Mouse (Mus musculus): ENCODE measurements around the gene Nfu1.
A peak's percentile ranks its signal among the peaks of the same experiment; 100 is the strongest.

Nfu1 gene

DNA sequence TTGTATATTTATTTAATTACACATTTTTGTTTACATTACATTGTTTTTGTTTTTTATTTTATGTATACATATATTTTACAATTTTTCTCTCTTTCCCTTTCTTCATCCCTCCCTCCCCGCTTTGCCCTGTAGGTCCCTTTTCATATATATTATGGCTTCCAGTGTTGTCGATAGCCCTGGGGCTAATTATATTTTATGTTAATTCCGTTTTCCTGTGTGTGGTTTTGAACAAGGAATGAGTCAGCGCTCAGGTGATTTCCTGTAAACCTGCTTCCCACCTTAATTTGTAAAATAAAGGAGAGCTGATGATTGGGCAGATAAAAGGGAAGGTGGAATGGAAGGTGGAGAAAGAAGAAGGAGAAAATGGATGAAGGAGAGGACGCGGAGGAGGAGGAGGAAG lies at the start of gene Nfu1:
TSS of gene Nfu1 (plus strand) at position 350 of the 400 bp plus-strand sequence.
- DNase-seq (ENCODE audit: low spot score), result no peak

GRCm38 (mm10) chr6:86963987-86964685 lies 44.9 kb upstream of the Nfu1 start:
- DNase-seq (ENCODE audit: low spot score), result no peak

DNA sequence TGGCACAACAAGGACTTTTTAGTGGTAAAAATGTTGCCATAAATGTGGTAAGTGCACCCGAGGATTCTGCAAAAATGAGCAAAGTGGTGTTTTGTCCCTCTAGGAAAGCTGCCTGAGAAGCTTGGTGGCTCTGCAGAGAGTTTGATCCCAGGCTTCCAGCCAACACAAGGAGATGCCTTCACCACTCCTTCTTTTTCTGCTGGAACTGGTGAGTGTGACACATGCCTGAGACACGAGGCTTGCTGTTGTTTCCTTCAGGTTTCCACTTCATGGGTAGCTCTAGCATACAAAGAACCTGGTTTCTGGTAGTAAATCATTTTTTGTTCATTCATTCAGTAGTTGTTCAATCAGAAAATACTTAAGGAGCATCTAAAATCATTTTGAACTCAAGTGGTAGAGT lies 41.9 kb upstream of the Nfu1 start:
- DNase-seq (ENCODE audit: low spot score), result no peak

- no peak for DNase-seq (ENCODE audit: low spot score)
Measured at GRCm38 (mm10) chr6:86973956-86974355, 35.1 kb upstream of the Nfu1 start.

- no peak for DNase-seq (ENCODE audit: low spot score)
Measured at GRCm38 (mm10) chr6:86978156-86978908, 30.7 kb upstream of the Nfu1 start.

GRCm38 (mm10) chr6:86978909-86979265 lies 30.1 kb upstream of the Nfu1 start:
- no peak for DNase-seq (ENCODE audit: low spot score)

DNA sequence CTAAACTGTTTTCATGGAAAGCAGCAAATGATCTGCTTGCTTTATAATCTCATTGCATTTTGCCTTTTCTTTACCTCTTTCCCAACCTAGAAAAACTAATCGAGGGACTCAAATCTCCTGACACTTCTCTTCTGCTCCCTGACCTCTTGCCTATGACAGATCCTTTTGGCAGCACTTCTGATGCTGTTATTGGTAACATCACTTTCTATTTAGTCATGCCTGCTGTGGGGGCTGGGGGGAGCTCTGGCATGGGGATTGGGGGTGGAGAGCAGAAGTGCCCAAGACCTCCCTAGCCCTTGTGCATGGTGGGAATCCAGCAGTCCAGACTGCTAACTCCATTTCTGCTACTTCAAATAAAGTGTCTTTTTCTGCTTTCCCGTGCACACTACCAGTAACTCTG lies 27.8 kb upstream of the Nfu1 start:
- no peak for DNase-seq (ENCODE audit: low spot score)

- no peak for DNase-seq (ENCODE audit: low spot score)
Measured at GRCm38 (mm10) chr6:86985314-86986106, 23.5 kb upstream of the Nfu1 start.

GRCm38 (mm10) chr6:86989576-86989975 lies 19.5 kb upstream of the Nfu1 start:
- no peak for DNase-seq (ENCODE audit: low spot score)

GRCm38 (mm10) chr6:86991041-86991440 lies 18.0 kb upstream of the Nfu1 start:
- no peak for DNase-seq (ENCODE audit: low spot score)

GRCm38 (mm10) chr6:86992349-86992748 lies 16.7 kb upstream of the Nfu1 start:
- DNase-seq (ENCODE audit: low spot score), result no peak

GRCm38 (mm10) chr6:86994254-86994653 lies 14.8 kb upstream of the Nfu1 start:
- no peak for DNase-seq (ENCODE audit: low spot score)

- no peak for DNase-seq (ENCODE audit: low spot score)
Measured at GRCm38 (mm10) chr6:86996629-86997307, 12.3 kb upstream of the Nfu1 start.

GRCm38 (mm10) chr6:86997360-86997759 lies 11.7 kb upstream of the Nfu1 start:
- no peak for DNase-seq (ENCODE audit: low spot score)

GRCm38 (mm10) chr6:87001995-87002394 lies 7.0 kb upstream of the Nfu1 start:
- DNase-seq (ENCODE audit: low spot score), result no peak

DNA sequence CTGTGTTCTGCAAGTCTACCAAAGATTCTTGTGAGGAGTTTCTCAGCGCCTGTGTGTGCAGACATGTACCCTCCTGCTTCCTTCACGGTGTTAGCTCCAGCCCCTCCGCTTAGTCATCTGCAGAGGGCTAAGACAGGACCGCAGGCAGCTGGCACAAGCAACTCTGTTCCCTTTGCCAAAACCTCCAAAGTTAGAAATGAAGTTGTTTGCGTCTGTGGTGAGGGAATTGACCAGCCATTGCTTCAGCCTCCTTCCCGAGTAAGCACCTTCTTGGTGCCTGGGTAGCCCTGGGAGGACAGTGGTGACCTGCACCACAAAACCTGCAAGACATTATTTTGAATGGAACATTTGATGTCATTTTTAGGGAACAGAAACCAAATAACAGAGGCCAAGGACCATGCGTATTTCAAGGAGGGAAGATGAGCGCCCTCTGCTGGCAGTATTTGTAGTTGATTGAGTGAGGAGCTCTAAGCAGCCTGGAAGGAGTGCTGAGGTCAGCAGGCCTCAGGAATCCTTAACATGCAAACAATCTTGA lies 6.4 kb upstream of the Nfu1 start:
- DNase-seq (ENCODE audit: low spot score), result peak; percentile 91

- DNase-seq (ENCODE audit: low spot score), result no peak
Measured at GRCm38 (mm10) chr6:87004099-87004498, 4.9 kb upstream of the Nfu1 start.

DNA sequence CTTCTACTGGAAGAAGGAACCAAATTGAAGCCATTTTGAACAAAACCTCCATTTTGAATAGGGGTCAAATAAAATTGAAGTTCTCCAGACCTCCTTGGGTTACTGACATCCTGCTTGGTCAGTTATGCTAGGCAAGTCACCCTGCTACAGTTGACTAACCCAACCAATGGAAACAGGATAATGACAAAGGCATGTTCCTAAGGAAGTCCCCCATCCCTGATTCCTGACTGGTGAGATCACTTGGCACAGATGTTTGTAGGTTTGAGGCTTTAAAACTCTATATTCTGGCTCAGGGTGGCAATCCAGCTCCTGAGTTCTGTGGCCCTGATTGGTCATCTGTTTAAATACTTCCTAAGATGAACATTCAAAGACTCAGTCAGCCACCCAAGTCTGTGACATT lies 3.5 kb upstream of the Nfu1 start:
- DNase-seq (ENCODE audit: low spot score), result no peak

- DNase-seq (ENCODE audit: low spot score), result peak; percentile 96
Measured at GRCm38 (mm10) chr6:87009692-87010328, 774 bp downstream of the Nfu1 start.

DNA sequence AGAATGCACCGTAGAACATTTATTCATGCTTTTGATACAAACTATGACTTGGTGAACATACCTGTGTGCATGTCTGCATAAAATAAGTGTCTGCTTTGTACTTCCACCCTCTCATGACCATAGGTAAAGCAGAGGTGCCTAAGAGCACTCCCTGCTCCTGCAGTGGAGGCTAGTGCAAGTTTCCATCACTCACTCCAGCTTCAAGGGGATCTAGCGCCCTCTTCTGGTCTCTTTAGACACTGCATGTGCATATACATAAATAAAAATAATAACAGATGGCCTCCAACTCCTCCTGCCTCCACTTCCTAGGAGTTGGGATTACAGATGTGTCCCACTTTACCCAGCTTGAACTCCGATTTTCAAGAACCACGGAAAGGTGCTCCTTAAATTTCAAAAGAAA lies 7.9 kb downstream of the Nfu1 start:
- peak; percentile 68 for DNase-seq (ENCODE audit: low spot score)

GRCm38 (mm10) chr6:87018874-87019273 lies 9.8 kb downstream of the Nfu1 start:
- no peak for DNase-seq (ENCODE audit: low spot score)

DNA sequence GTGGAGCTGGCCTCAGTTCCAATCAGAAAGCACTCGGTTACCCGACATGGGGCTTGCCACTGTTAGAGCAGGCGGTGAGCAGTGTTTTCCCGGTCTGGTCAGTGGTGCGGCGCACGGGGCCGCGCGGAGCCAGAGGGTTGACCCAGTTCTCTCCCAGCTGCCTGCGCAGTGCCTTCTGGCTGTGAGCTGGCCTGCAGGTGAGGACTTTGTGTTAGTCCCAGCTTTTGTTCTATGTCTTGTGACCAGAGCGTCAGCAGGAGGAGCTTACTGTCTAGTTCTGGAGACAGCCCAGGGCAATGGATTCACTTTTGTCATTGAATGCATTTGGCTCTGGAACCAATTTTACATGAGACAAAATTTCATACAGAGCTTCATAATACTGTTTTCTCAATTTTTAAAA lies 12.8 kb downstream of the Nfu1 start:
- DNase-seq (ENCODE audit: low spot score), result no peak
